Mouse (Mus musculus) heart, adult 2 months (tissue): ENCODE measurements around the gene Zfp446.

Experiments
- CTCF ChIP-seq: fragments of 200-600 bp; IDR thresholded peaks from 2 replicates; pipeline ENCODE4 v1.8.1; 2022; ENCODE audit warnings: antibody characterized with exemption, mild to moderate bottlenecking, moderate library complexity
- EP300 ChIP-seq: fragments of 200-500 bp; IDR thresholded peaks from 2 replicates; pipeline ENCODE4 v1.6.1; 2011; ENCODE audit warnings: low read depth, low read length, control low read depth; ENCODE audit not compliant: insufficient read depth
- POLR2A ChIP-seq: fragments of 200-500 bp; IDR thresholded peaks from 2 replicates; pipeline ENCODE4 v1.6.1; 2011; ENCODE audit warnings: mild to moderate bottlenecking, low read depth, low read length, control low read depth; ENCODE audit not compliant: insufficient read depth

- no peak for TF ChIP-seq EP300
- TF ChIP-seq POLR2A = no peak
- no peak for TF ChIP-seq CTCF
Observed at GRCm38 (mm10) chr7:12979776-12980175, 2.1 kb downstream of the Zfp446 start.
